Mouse (Mus musculus): ENCODE data around the gene Olfr56. TPM values are rescaled to one million over a fixed set of nuclear protein-coding genes. Genes with fewer than 3 reads are reported as not detected.
"Not testable (repeated sequence)": the region's sequence is repeated elsewhere in the genome, so short reads cannot be mapped to it uniquely, and the experiment has no call there.

Olfr56 gene
- not detected in 2 replicates for polyA plus RNA-seq (2012; ENCODE audit: insufficient read depth, insufficient read length, low replicate concordance, missing spikeins)

- H3K4me1 ChIP-seq (ENCODE audit: control insufficient read depth, insufficient read depth, low read length); H3K4me3 ChIP-seq (ENCODE audit: insufficient read depth, low read depth, low read length); H3K27ac ChIP-seq (ENCODE audit: insufficient read depth, low read depth, low read length): not testable (repeated sequence)
- WGBS: no CpG with 5 or more reads among the region's 1 CpGs
Observed at GRCm38 (mm10) chr11:48978240-48978939, at the start of gene Olfr56. Gene Olfr56, plus strand, starts transcription at chr11:48978889.

GRCm38 (mm10) chr11:48933422-48933821 lies 45.3 kb upstream of the Olfr56 start:
- H3K27ac ChIP-seq (ENCODE audit: insufficient read depth, low read depth, low read length); H3K4me3 ChIP-seq (ENCODE audit: insufficient read depth, low read depth, low read length); H3K4me1 ChIP-seq (ENCODE audit: control insufficient read depth, insufficient read depth, low read length): not testable (repeated sequence)
- 94% methylated on average over 1 of the region's 1 CpGs for WGBS

GRCm38 (mm10) chr11:48933923-48934322 lies 44.8 kb upstream of the Olfr56 start:
- H3K27ac ChIP-seq (ENCODE audit: insufficient read depth, low read depth, low read length); H3K4me3 ChIP-seq (ENCODE audit: insufficient read depth, low read depth, low read length); H3K4me1 ChIP-seq (ENCODE audit: control insufficient read depth, insufficient read depth, low read length): not testable (repeated sequence)
- 45% methylated on average over 1 of the region's 1 CpGs for WGBS

- not testable (repeated sequence) for H3K4me1 ChIP-seq (ENCODE audit: control insufficient read depth, insufficient read depth, low read length); H3K27ac ChIP-seq (ENCODE audit: insufficient read depth, low read depth, low read length); H3K4me3 ChIP-seq (ENCODE audit: insufficient read depth, low read depth, low read length)
- no CpG with 5 or more reads among the region's 3 CpGs for WGBS
Observed at GRCm38 (mm10) chr11:48935291-48935690, 43.4 kb upstream of the Olfr56 start.

GRCm38 (mm10) chr11:48939286-48939685 lies 39.4 kb upstream of the Olfr56 start:
- H3K4me1 ChIP-seq (ENCODE audit: control insufficient read depth, insufficient read depth, low read length); H3K4me3 ChIP-seq (ENCODE audit: insufficient read depth, low read depth, low read length); H3K27ac ChIP-seq (ENCODE audit: insufficient read depth, low read depth, low read length): not testable (repeated sequence)

- not testable (repeated sequence) for H3K27ac ChIP-seq (ENCODE audit: insufficient read depth, low read depth, low read length); H3K4me3 ChIP-seq (ENCODE audit: insufficient read depth, low read depth, low read length); H3K4me1 ChIP-seq (ENCODE audit: control insufficient read depth, insufficient read depth, low read length)
- WGBS: 97% methylated on average over 6 of the region's 6 CpGs
Observed at GRCm38 (mm10) chr11:48946090-48946489, 32.6 kb upstream of the Olfr56 start, which contains the start of gene Psme2b. Gene Psme2b, minus strand, starts transcription at chr11:48946190.

- no CpG with 5 or more reads among the region's 1 CpGs for WGBS
- not testable (repeated sequence) for H3K27ac ChIP-seq (ENCODE audit: insufficient read depth, low read depth, low read length); H3K4me1 ChIP-seq (ENCODE audit: control insufficient read depth, insufficient read depth, low read length); H3K4me3 ChIP-seq (ENCODE audit: insufficient read depth, low read depth, low read length)
Observed at GRCm38 (mm10) chr11:48974686-48975085, 4.0 kb upstream of the Olfr56 start.

GRCm38 (mm10) chr11:48979251-48979650 lies 562 bp downstream of the Olfr56 start, which contains the start of gene 9930111J21Rik1:
Gene 9930111J21Rik1, minus strand, starts transcription at chr11:48979398.
- not testable (repeated sequence) for H3K27ac ChIP-seq (ENCODE audit: insufficient read depth, low read depth, low read length); H3K4me3 ChIP-seq (ENCODE audit: insufficient read depth, low read depth, low read length); H3K4me1 ChIP-seq (ENCODE audit: control insufficient read depth, insufficient read depth, low read length)
- no CpG with 5 or more reads among the region's 3 CpGs for WGBS

- H3K4me3 ChIP-seq (ENCODE audit: insufficient read depth, low read depth, low read length); H3K27ac ChIP-seq (ENCODE audit: insufficient read depth, low read depth, low read length); H3K4me1 ChIP-seq (ENCODE audit: control insufficient read depth, insufficient read depth, low read length): not testable (repeated sequence)
- no CpG with 5 or more reads among the region's 5 CpGs for WGBS
Observed at GRCm38 (mm10) chr11:48980052-48980451, 1.4 kb downstream of the Olfr56 start.

- not testable (repeated sequence) for H3K4me3 ChIP-seq (ENCODE audit: insufficient read depth, low read depth, low read length); H3K4me1 ChIP-seq (ENCODE audit: control insufficient read depth, insufficient read depth, low read length); H3K27ac ChIP-seq (ENCODE audit: insufficient read depth, low read depth, low read length)
- WGBS: no CpG with 5 or more reads among the region's 3 CpGs
Observed at GRCm38 (mm10) chr11:48982848-48983247, 4.2 kb downstream of the Olfr56 start.

- H3K4me3 ChIP-seq (ENCODE audit: insufficient read depth, low read depth, low read length); H3K27ac ChIP-seq (ENCODE audit: insufficient read depth, low read depth, low read length); H3K4me1 ChIP-seq (ENCODE audit: control insufficient read depth, insufficient read depth, low read length): not testable (repeated sequence)
- 86% methylated on average over 2 of the region's 3 CpGs for WGBS
Observed at GRCm38 (mm10) chr11:48988219-48988618, 9.5 kb downstream of the Olfr56 start.

- not testable (repeated sequence) for H3K4me1 ChIP-seq (ENCODE audit: control insufficient read depth, insufficient read depth, low read length); H3K4me3 ChIP-seq (ENCODE audit: insufficient read depth, low read depth, low read length); H3K27ac ChIP-seq (ENCODE audit: insufficient read depth, low read depth, low read length)
- 74% methylated on average over 2 of the region's 2 CpGs for WGBS
Observed at GRCm38 (mm10) chr11:48989981-48990380, 11.3 kb downstream of the Olfr56 start.

GRCm38 (mm10) chr11:48991740-48992520 lies 13.2 kb downstream of the Olfr56 start, which contains the start of gene Gm12185:
Gene Gm12185, minus strand, starts transcription at chr11:48992226.
- H3K4me3 ChIP-seq (ENCODE audit: insufficient read depth, low read depth, low read length); H3K27ac ChIP-seq (ENCODE audit: insufficient read depth, low read depth, low read length); H3K4me1 ChIP-seq (ENCODE audit: control insufficient read depth, insufficient read depth, low read length): not testable (repeated sequence)
- WGBS: 74% methylated on average over 4 of the region's 4 CpGs

- not testable (repeated sequence) for H3K4me3 ChIP-seq (ENCODE audit: insufficient read depth, low read depth, low read length); H3K27ac ChIP-seq (ENCODE audit: insufficient read depth, low read depth, low read length); H3K4me1 ChIP-seq (ENCODE audit: control insufficient read depth, insufficient read depth, low read length)
- WGBS: 85% methylated on average over 10 of the region's 10 CpGs
Observed at GRCm38 (mm10) chr11:48993296-48993695, 14.6 kb downstream of the Olfr56 start.
